Mouse (Mus musculus): ENCODE results near the gene Sowaha.
"Not testable (repeated sequence)": the region's sequence is repeated elsewhere in the genome, so short reads cannot be mapped to it uniquely, and the experiment has no call there.

Gene Sowaha

GRCm38 (mm10) chr11:53443861-53444260 is 36.2 kb downstream of the Sowaha start:
- peak; percentile 64 for DNase-seq (ENCODE audit: low read depth, low spot score)

- DNase-seq (ENCODE audit: low read depth, low spot score): no peak
These were observed 38.2 kb downstream of the Sowaha start for GRCm38 (mm10) chr11:53441921-53442320.

- DNase-seq (ENCODE audit: low read depth, low spot score): no peak
These were observed 43.7 kb downstream of the Sowaha start for GRCm38 (mm10) chr11:53436338-53436737.

- peak; percentile 51 for DNase-seq (ENCODE audit: low read depth, low spot score)
These were observed 44.6 kb downstream of the Sowaha start for GRCm38 (mm10) chr11:53435504-53435903.

GRCm38 (mm10) chr11:53433057-53433456 is 47.0 kb downstream of the Sowaha start:
- DNase-seq (ENCODE audit: low read depth, low spot score): no peak

- no peak for DNase-seq (ENCODE audit: low read depth, low spot score)
These were observed 48.6 kb downstream of the Sowaha start for GRCm38 (mm10) chr11:53431347-53432056.

GRCm38 (mm10) chr11:53430670-53431346 is 49.3 kb downstream of the Sowaha start, which contains the start of the genes Uqcrq and Gdf9:
Gene Uqcrq (minus strand): TSS chr11:53430831.
Gene Gdf9 (plus strand): TSS chr11:53431023.
- DNase-seq (ENCODE audit: low read depth, low spot score): peak; percentile 100

GRCm38 (mm10) chr11:53430300-53430669 is 49.8 kb downstream of the Sowaha start:
- DNase-seq (ENCODE audit: low read depth, low spot score): no peak

GRCm38 (mm10) chr11:53429182-53429581 is 50.9 kb downstream of the Sowaha start:
- DNase-seq (ENCODE audit: low read depth, low spot score): peak; percentile 42

- no peak for DNase-seq (ENCODE audit: low read depth, low spot score)
These were observed 51.4 kb downstream of the Sowaha start for GRCm38 (mm10) chr11:53428716-53429057.

- DNase-seq (ENCODE audit: low read depth, low spot score): no peak
These were observed 51.9 kb downstream of the Sowaha start for GRCm38 (mm10) chr11:53427993-53428715.

GRCm38 (mm10) chr11:53426914-53427313 is 53.2 kb downstream of the Sowaha start:
- DNase-seq (ENCODE audit: low read depth, low spot score): not testable (repeated sequence)
